9 mouse cellular contexts compared by ENCODE assay signal in genomic region chr3:96599069-96599393, GRCm38 (mm10). TPM values are rescaled to one million over a fixed set of nuclear protein-coding genes. Genes with fewer than 3 reads are reported as not detected.
DNase-seq lines count a peak whose midpoint lies in the region; ATAC-seq and TF ChIP-seq lines count a peak whose summit lies in the region.
"Had no signal": no experiment of that assay in that cellular context is flagged by ENCODE, and none has a peak within 500 bp of the region (broad histone marks: within the 10 kb centered on the region; RNA-seq: fewer than 3 reads in every experiment).

No protein-coding gene starts in this region.

- H3K27me3 ChIP-seq in forebrain, embryonic 11.5 days (ENCODE audit: control insufficient read depth, insufficient read depth, low read length) = peaks cover 21% of the 10 kb centered on the region
- peaks cover 24% of the 10 kb centered on the region; the same call in 1 of the 2 replicates for H3K27me3 ChIP-seq in intestine, embryonic 14.5 days (replicated peaks; ENCODE audit: control insufficient read depth, insufficient read depth, low read length)
- H3K27me3 ChIP-seq in neural tube, embryonic 13.5 days = peaks cover 13% of the 10 kb centered on the region

- no peaks in the 10 kb centered on the region for H3K9me3 ChIP-seq in forebrain, embryonic 11.5 days (ENCODE audit: control insufficient read depth, low read length)
- H3K9me3 ChIP-seq in intestine, embryonic 14.5 days (ENCODE audit: control insufficient read depth, low read length) = no peaks in the 10 kb centered on the region
- no peaks in the 10 kb centered on the region for H3K9me3 ChIP-seq in neural tube, embryonic 13.5 days

- no peaks in the 10 kb centered on the region for H3K36me3 ChIP-seq in forebrain, embryonic 11.5 days (ENCODE audit: control insufficient read depth, insufficient read depth, low read length)
- H3K36me3 ChIP-seq in intestine, embryonic 14.5 days (ENCODE audit: control insufficient read depth, insufficient read depth, low read length) = peaks cover 7% of the 10 kb centered on the region; the same call in 1 of the 2 replicates
- H3K36me3 ChIP-seq in neural tube, embryonic 13.5 days = peaks cover 3% of the 10 kb centered on the region; the same call in 1 of the 2 replicates
- H3K36me3 ChIP-seq: G1E had no signal

- no peak for ATAC-seq in forebrain, embryonic 11.5 days (replicated peaks; ENCODE audit: low FRiP score)
- ATAC-seq in intestine, embryonic 14.5 days (replicated peaks; ENCODE audit: low FRiP score, low TSS enrichment, low read depth) = no peak
- no peak for ATAC-seq in neural tube, embryonic 13.5 days (ENCODE audit: low read depth)
- no peak for ATAC-seq in erythroblast, adult 5-6 weeks (replicated peaks; ENCODE audit: low FRiP score, poor library complexity, severe bottlenecking)

- H3K4me2 ChIP-seq in forebrain, embryonic 11.5 days (ENCODE audit: low read depth, low read length, severe bottlenecking) = peak overlapping the region; percentile 91
- peak overlapping the region; percentile 96 for H3K4me2 ChIP-seq in intestine, embryonic 14.5 days (ENCODE audit: low read length)
- peak overlapping the region; percentile 99 for H3K4me2 ChIP-seq in neural tube, embryonic 13.5 days

- H3K4me3 ChIP-seq in layer of hippocampus, adult 2 months = peak overlapping the region; percentile 64
- H3K4me3 ChIP-seq in forebrain, embryonic 11.5 days (ENCODE audit: low read depth, low read length) = peak overlapping the region; percentile 35; the same call in 1 of the 2 replicates
- H3K4me3 ChIP-seq in intestine, embryonic 14.5 days (ENCODE audit: low read depth, low read length) = 0 out of 2 replicates have a peak overlapping the region, but pooled peaks have one; percentile 48
- peak overlapping the region; percentile 54 for H3K4me3 ChIP-seq in neural tube, embryonic 13.5 days

- WGBS in forebrain, embryonic 11.5 days = 44% methylated on average over 8 of the region's 8 CpGs
- 56% methylated on average over 8 of the region's 8 CpGs for WGBS in intestine, embryonic 14.5 days
- 41% methylated on average over 8 of the region's 8 CpGs for WGBS in neural tube, embryonic 13.5 days

- H3K9ac ChIP-seq in forebrain, embryonic 11.5 days (ENCODE audit: low read length) = no peak overlapping the region; the same call in 1 of the 2 replicates
- H3K9ac ChIP-seq in intestine, embryonic 14.5 days (ENCODE audit: low read length) = no peak overlapping the region
- peak overlapping the region; percentile 84; the same call in 1 of the 2 replicates for H3K9ac ChIP-seq in neural tube, embryonic 13.5 days

- peaks cover 29% of the 10 kb centered on the region for H3K4me1 ChIP-seq in forebrain, embryonic 11.5 days (replicated peaks; ENCODE audit: control insufficient read depth, insufficient read depth, low read length)
- H3K4me1 ChIP-seq in intestine, embryonic 14.5 days (replicated peaks; ENCODE audit: control insufficient read depth, insufficient read depth, low read length) = peaks cover 38% of the 10 kb centered on the region
- peaks cover 77% of the 10 kb centered on the region for H3K4me1 ChIP-seq in neural tube, embryonic 13.5 days (replicated peaks)

- H3K27ac ChIP-seq in layer of hippocampus, adult 2 months = peak overlapping the region; percentile 92
- no peak overlapping the region for H3K27ac ChIP-seq in forebrain, embryonic 11.5 days (ENCODE audit: low read depth, low read length)
- H3K27ac ChIP-seq in intestine, embryonic 14.5 days (ENCODE audit: low read depth) = no peak overlapping the region
- H3K27ac ChIP-seq in neural tube, embryonic 13.5 days (replicated peaks) = no peak overlapping the region

- DNase-seq in layer of hippocampus, adult 2 months (ENCODE audit: low spot score in 2 of 2) = no peak
- DNase-seq in layer of hippocampus, adult 9-10 months (ENCODE audit: low spot score) = no peak
- no peak for DNase-seq in forebrain, embryonic 11.5 days (ENCODE audit: low spot score)
- DNase-seq in intestine, embryonic 14.5 days (ENCODE audit: low spot score) = no peak
- DNase-seq in frontal cortex, postnatal 14 days (ENCODE audit: low spot score in 2 of 2) = no peak
- DNase-seq in thymus, postnatal 14 days = no peak

- TF ChIP-seq CTCF in layer of hippocampus, adult 2 months (conservative IDR thresholded peaks at IDR 0.05) = no peak

RNA-seq across cellular contexts. Expression of gene Lix1l, which starts 1.9 kb away (rescaled TPM):
- total RNA-seq in layer of hippocampus, adult 2 months (2021) = 10 to 100 TPM; 29.0 to 29.1 TPM
- polyA plus RNA-seq in forebrain, embryonic 11.5 days (2014; fragmentation: Nextera tagmentation; extraction: Ambion mirVana) = 5.5 TPM in 2 replicates
- 6.7 and 8.3 TPM in 2 replicates for polyA plus RNA-seq in intestine, embryonic 14.5 days (2014; fragmentation: Nextera tagmentation; extraction: Ambion mirVana)
- 6.0 and 7.6 TPM in 2 replicates for polyA plus RNA-seq in neural tube, embryonic 13.5 days (2015; fragmentation: Nextera tagmentation; extraction: Ambion mirVana)
- total RNA-seq in erythroblast, adult 5-6 weeks (2015; ENCODE audit: low replicate concordance) = not detected in 2 replicates
- not detected in 2 replicates for total RNA-seq in erythroblast, adult 5-6 weeks (2017; ENCODE audit: low replicate concordance)

RNA-seq across cellular contexts. Expression of gene Ankrd34a, which starts 2.6 kb away (rescaled TPM):
- total RNA-seq in layer of hippocampus, adult 2 months (2021) = 10 to 100 TPM; 55.2 to 56.7 TPM
- polyA plus RNA-seq in forebrain, embryonic 11.5 days (2014; fragmentation: Nextera tagmentation; extraction: Ambion mirVana) = 1.9 and 2.4 TPM in 2 replicates
- 2.3 and 2.8 TPM in 2 replicates for polyA plus RNA-seq in intestine, embryonic 14.5 days (2014; fragmentation: Nextera tagmentation; extraction: Ambion mirVana)
- polyA plus RNA-seq in neural tube, embryonic 13.5 days (2015; fragmentation: Nextera tagmentation; extraction: Ambion mirVana) = 11.0 and 12.6 TPM in 2 replicates
- not detected in 2 replicates for total RNA-seq in erythroblast, adult 5-6 weeks (2015; ENCODE audit: low replicate concordance)
- total RNA-seq in erythroblast, adult 5-6 weeks (2017; ENCODE audit: low replicate concordance) = not detected in 2 replicates

RNA-seq across cellular contexts. Expression of gene Polr3gl, which starts 5.0 kb away (rescaled TPM):
- total RNA-seq in layer of hippocampus, adult 2 months (2021) = 10 to 100 TPM; 32.1 to 34.4 TPM
- 22.0 and 28.4 TPM in 2 replicates for polyA plus RNA-seq in forebrain, embryonic 11.5 days (2014; fragmentation: Nextera tagmentation; extraction: Ambion mirVana)
- polyA plus RNA-seq in intestine, embryonic 14.5 days (2014; fragmentation: Nextera tagmentation; extraction: Ambion mirVana) = 13.6 and 17.4 TPM in 2 replicates
- polyA plus RNA-seq in neural tube, embryonic 13.5 days (2015; fragmentation: Nextera tagmentation; extraction: Ambion mirVana) = 41.0 and 42.8 TPM in 2 replicates
- total RNA-seq in erythroblast, adult 5-6 weeks (2015; ENCODE audit: low replicate concordance) = 7.3 and 17.7 TPM in 2 replicates
- total RNA-seq in erythroblast, adult 5-6 weeks (2017; ENCODE audit: low replicate concordance) = 3.9 and 16.5 TPM in 2 replicates

RNA-seq across cellular contexts. Expression of gene Gm16253, which starts 22.2 kb away (rescaled TPM):
- total RNA-seq in layer of hippocampus, adult 2 months (2021) = not detected
- 1.0 TPM in 1 of 2 replicates, not detected in the other for polyA plus RNA-seq in forebrain, embryonic 11.5 days (2014; fragmentation: Nextera tagmentation; extraction: Ambion mirVana)
- 0.37 and 1.6 TPM in 2 replicates for polyA plus RNA-seq in intestine, embryonic 14.5 days (2014; fragmentation: Nextera tagmentation; extraction: Ambion mirVana)
- polyA plus RNA-seq in neural tube, embryonic 13.5 days (2015; fragmentation: Nextera tagmentation; extraction: Ambion mirVana) = 1.2 and 1.8 TPM in 2 replicates
- total RNA-seq in erythroblast, adult 5-6 weeks (2015; ENCODE audit: low replicate concordance) = not detected in 2 replicates
- total RNA-seq in erythroblast, adult 5-6 weeks (2017; ENCODE audit: low replicate concordance) = not detected in 2 replicates
- total RNA-seq: G1E had no signal
- polyA plus RNA-seq: G1E had no signal

RNA-seq across cellular contexts. Expression of gene Rbm8a, which starts 30.7 kb away (rescaled TPM):
- total RNA-seq in layer of hippocampus, adult 2 months (2021) = 10 to 100 TPM; 51.4 to 52.0 TPM
- 198 and 199 TPM in 2 replicates for polyA plus RNA-seq in forebrain, embryonic 11.5 days (2014; fragmentation: Nextera tagmentation; extraction: Ambion mirVana)
- polyA plus RNA-seq in intestine, embryonic 14.5 days (2014; fragmentation: Nextera tagmentation; extraction: Ambion mirVana) = 137 and 149 TPM in 2 replicates
- polyA plus RNA-seq in neural tube, embryonic 13.5 days (2015; fragmentation: Nextera tagmentation; extraction: Ambion mirVana) = 113 and 118 TPM in 2 replicates
- 25.3 and 30.4 TPM in 2 replicates for total RNA-seq in erythroblast, adult 5-6 weeks (2015; ENCODE audit: low replicate concordance)
- total RNA-seq in erythroblast, adult 5-6 weeks (2017; ENCODE audit: low replicate concordance) = 16.4 and 18.5 TPM in 2 replicates
